Mouse (Mus musculus) retina, postnatal 7 days (tissue): Measurements from ENCODE around the gene Fbxo42.

Source experiments
- DNase-seq: peaks from one replicate; pipeline ENCODE4 v3.0.0-alpha.2; 2012; ENCODE audit warnings: low read depth, low spot score

The Fbxo42 gene

DNA sequence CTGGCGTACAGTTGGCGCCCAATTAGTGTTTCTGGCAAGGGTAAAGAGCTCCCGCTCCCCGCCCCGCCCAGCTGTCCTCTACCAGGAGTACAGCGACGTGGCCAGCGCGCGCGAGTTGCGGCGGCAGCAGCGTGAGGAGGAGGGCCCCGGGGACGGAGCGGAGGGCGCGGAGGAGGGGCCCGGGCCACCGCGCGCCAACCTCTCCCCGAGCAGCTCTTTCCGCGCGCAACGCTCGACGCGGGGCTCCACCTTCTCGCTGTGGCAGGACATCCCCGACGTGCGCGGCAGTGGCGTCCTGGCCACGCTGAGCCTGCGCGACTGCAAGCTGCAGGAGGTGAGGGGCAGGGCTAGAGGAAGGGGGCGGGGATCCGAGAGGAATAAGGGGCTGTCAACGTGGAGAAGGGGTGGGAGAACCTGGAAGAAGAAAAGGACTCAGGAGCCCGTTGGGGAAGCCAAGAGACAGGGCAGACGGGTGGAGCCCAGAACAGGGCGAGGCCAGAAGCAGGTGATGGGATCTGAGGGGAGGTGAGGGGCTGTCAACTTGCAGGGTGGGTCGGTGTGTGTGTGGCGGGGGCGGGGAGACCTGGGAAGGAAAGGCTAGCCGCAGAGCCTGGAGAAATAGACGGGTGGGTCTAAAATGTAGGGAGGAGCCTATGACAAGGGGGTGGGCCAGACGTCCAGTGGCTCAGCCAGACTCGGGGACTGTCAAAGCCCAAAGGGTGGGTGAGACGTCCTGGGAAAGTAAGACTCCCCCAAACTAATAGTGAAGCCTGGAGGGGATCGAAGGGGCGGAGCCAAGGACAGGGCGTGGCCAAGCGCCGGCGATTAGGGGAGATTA, 100.3 kb downstream of the Fbxo42 start:
- no peak for DNase-seq

DNA sequence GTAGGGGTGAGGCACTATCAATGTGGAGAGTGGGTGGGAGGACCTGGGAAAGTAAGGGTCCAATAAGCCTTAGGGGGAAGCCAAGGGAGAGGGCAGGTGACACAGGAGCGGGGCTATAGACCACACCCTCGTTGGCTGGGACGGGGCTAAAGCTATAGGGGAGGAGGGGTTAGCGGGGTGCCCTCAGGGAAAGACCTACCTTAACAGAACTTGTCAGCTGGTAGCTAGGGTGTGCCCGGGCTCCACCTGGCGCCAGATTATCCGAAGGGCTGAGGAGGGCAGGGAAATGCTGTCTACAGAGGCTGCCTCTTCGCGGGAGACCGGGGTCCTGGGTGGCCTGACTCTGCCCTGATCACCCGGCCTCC, 100.9 kb downstream of the Fbxo42 start:
- DNase-seq = no peak

DNA sequence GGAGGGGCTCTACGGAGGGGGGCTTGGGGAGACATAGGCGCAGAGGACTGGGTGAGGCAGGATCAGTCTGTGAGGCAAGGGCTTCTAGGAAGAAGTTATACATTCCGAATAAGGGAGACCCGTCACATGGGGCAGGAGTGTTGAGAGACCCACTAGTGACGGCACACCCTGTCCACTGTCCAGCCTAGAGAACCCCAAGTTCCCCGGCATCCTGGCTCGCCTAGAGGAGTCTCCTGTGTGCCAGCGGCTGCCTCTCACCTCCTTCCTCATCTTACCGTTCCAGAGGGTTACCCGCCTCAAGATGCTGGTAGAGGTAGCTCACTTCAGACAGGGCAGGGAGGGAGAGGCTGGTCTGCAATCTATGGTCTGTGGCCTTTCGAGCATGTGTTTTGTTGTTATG, 101.7 kb downstream of the Fbxo42 start:
- DNase-seq = no peak

DNA sequence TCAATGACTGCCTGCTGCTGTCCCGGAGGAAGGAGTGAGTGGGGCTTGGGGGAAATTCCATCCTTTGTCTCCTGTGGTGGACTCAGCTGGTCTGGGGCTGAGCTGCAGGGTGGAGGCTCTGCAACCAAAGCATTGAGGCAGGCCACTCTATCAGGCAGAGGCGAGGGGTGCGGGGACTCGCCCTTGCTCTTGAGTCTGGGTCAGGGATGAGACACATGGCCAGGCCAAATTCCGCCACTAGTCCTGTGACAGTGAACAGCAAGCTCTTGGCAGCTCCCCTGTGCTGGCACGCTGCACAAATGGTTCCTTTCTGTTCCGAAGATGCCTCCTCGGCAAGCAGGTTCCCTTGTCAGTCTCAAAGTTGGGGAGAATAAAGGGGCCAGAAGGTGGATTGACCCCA, 103.4 kb downstream of the Fbxo42 start:
- no peak for DNase-seq

DNA sequence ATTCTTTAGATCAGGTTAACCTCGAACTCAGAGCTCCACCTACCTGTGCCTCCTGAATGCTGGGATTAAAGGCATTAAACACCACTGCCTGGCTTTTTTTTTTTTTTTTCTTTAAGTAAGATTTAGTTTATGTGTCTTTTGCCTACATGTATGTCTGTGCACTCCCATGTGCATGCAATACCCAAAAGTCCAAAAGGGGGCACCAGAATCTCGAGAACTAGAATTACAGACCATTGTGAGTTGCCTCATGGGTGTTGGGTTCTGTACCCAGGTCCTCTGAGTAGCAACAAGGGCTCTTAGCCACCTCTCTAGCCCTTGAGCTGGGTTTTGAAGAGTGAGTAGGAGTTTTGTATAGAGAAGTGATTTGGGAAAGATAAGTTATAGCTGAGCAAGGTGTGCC, 104.9 kb downstream of the Fbxo42 start:
- DNase-seq = no peak
